ENCODE assay signal across 7 mouse cellular contexts in the genomic region with DNA sequence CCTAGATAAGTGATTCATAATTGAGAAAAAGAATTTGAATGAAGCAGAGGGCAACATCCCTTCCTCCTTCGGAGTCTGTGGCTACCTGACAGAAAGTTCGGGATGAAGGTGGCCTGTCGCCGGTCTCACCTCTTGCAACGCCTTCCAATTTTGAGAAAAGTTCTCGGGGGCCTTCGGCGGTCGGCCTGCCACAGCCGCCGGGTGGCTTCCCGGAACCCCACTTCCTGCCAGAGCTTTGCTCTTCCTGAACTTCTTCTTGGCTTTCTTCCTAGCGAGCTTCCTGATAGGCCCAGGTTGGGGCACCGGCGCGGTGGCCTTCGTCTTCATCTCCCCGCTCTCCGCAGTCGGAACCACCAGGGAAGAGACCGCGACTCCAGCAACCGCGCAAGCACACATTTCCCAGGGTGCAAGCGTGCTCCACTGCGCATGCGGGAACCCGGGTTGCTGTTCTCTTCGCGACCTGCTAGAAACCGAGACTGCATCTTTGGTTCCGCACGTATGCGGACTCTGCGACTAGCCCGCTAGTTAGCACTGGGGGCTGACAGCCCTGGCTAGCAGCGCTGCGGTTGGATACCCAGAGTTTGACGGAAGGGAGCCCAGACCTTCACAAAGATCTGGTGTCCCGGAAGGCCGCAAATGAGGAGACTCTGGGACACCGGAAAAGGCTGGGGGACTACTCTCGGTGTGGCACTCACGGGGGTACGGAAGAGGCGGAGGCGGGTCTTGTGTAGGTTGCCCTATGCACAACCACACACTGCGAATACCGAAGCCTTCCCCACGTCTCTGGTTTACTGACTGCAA. TPM values are rescaled to one million over a fixed set of nuclear protein-coding genes. Genes with fewer than 3 reads are reported as not detected.
DNase-seq lines count a peak whose midpoint lies in the region; ATAC-seq and TF ChIP-seq lines count a peak whose summit lies in the region.

Gene Rexo4 (minus strand): TSS at position 464 of the 801 bp plus-strand sequence.

- no peaks in the 10 kb centered on the region for H3K9me3 ChIP-seq in embryonic facial prominence, embryonic 12.5 days
- peaks cover 5% of the 10 kb centered on the region; the same call in 1 of the 2 replicates for H3K9me3 ChIP-seq in limb, embryonic 12.5 days
- H3K9me3 ChIP-seq in midbrain, embryonic 15.5 days, result no peaks in the 10 kb centered on the region

- peak within 1 kb of the TSS; percentile 82 for H3K4me2 ChIP-seq in embryonic facial prominence, embryonic 12.5 days (replicated peaks)
- H3K4me2 ChIP-seq in limb, embryonic 12.5 days, result peak within 1 kb of the TSS; percentile 73
- H3K4me2 ChIP-seq in midbrain, embryonic 15.5 days, result peak within 1 kb of the TSS; percentile 68

- H3K9ac ChIP-seq in embryonic facial prominence, embryonic 12.5 days, result peak within 1 kb of the TSS; percentile 79
- peak within 1 kb of the TSS; percentile 85 for H3K9ac ChIP-seq in limb, embryonic 12.5 days (replicated peaks)
- peak within 1 kb of the TSS; percentile 92 for H3K9ac ChIP-seq in midbrain, embryonic 15.5 days

- peak within 1 kb of the TSS; percentile 80 for H3K4me3 ChIP-seq in embryonic facial prominence, embryonic 12.5 days
- H3K4me3 ChIP-seq in kidney, adult 2 months (ENCODE audit: insufficient read depth, low read depth, low read length), result peak within 1 kb of the TSS; percentile 82
- peak within 1 kb of the TSS; percentile 70 for H3K4me3 ChIP-seq in limb, embryonic 12.5 days (replicated peaks)
- H3K4me3 ChIP-seq in midbrain, embryonic 15.5 days, result peak within 1 kb of the TSS; percentile 90
- peak within 1 kb of the TSS; percentile 81 for H3K4me3 ChIP-seq in spleen, adult 2 months (ENCODE audit: extremely low read depth, insufficient read depth, insufficient read length)

- H3K27me3 ChIP-seq in embryonic facial prominence, embryonic 12.5 days, result no peaks in the 10 kb centered on the region
- no peaks in the 10 kb centered on the region for H3K27me3 ChIP-seq in kidney, adult 2 months (replicated peaks; ENCODE audit: control insufficient read depth, insufficient read depth, low read length)
- H3K27me3 ChIP-seq in limb, embryonic 12.5 days, result no peaks in the 10 kb centered on the region
- no peaks in the 10 kb centered on the region for H3K27me3 ChIP-seq in midbrain, embryonic 15.5 days (replicated peaks)
- H3K27me3 ChIP-seq in spleen, adult 2 months (ENCODE audit: control insufficient read depth, insufficient read depth, low read length), result no peaks in the 10 kb centered on the region

- peak within 1 kb of the TSS; percentile 97 for H3K27ac ChIP-seq in embryonic facial prominence, embryonic 12.5 days
- H3K27ac ChIP-seq in kidney, adult 2 months (ENCODE audit: insufficient read depth, low read depth, low read length), result peak within 1 kb of the TSS; percentile 99
- peak within 1 kb of the TSS; percentile 98 for H3K27ac ChIP-seq in limb, embryonic 12.5 days
- peak within 1 kb of the TSS; percentile 99 for H3K27ac ChIP-seq in midbrain, embryonic 15.5 days
- peak within 1 kb of the TSS; percentile 95 for H3K27ac ChIP-seq in spleen, adult 2 months (ENCODE audit: insufficient read depth, low read length)

- peaks cover 19% of the 10 kb centered on the region for H3K4me1 ChIP-seq in embryonic facial prominence, embryonic 12.5 days
- peaks cover 8% of the 10 kb centered on the region; the same call in 1 of the 2 replicates for H3K4me1 ChIP-seq in kidney, adult 2 months (ENCODE audit: control insufficient read depth, insufficient read depth, low read length)
- peaks cover 20% of the 10 kb centered on the region for H3K4me1 ChIP-seq in limb, embryonic 12.5 days (replicated peaks)
- peaks cover 38% of the 10 kb centered on the region for H3K4me1 ChIP-seq in midbrain, embryonic 15.5 days
- peaks cover 8% of the 10 kb centered on the region; the same call in 1 of the 2 replicates for H3K4me1 ChIP-seq in spleen, adult 2 months (ENCODE audit: control insufficient read depth, insufficient read depth, insufficient read length)

- peaks cover 29% of the 10 kb centered on the region for H3K36me3 ChIP-seq in embryonic facial prominence, embryonic 12.5 days
- H3K36me3 ChIP-seq in kidney, adult 2 months (ENCODE audit: control insufficient read depth, insufficient read depth, low read length), result no peaks in the 10 kb centered on the region
- H3K36me3 ChIP-seq in limb, embryonic 12.5 days, result peaks cover 32% of the 10 kb centered on the region
- H3K36me3 ChIP-seq in midbrain, embryonic 15.5 days (replicated peaks), result peaks cover 5% of the 10 kb centered on the region
- H3K36me3 ChIP-seq in spleen, adult 2 months (ENCODE audit: control insufficient read depth, insufficient read depth, low read length), result peaks cover 8% of the 10 kb centered on the region

- peak; percentile 72 for TF ChIP-seq POLR2A in kidney, adult 2 months (IDR thresholded peaks at IDR 0.05; ENCODE audit: low read depth, low read length)
- TF ChIP-seq POLR2A in spleen, adult 2 months (IDR thresholded peaks at IDR 0.05; ENCODE audit: low read depth, low read length), result peak; percentile 56; the same call in 1 of the 2 replicates

- ATAC-seq in embryonic facial prominence, embryonic 12.5 days (ENCODE audit: insufficient number of reproducible peaks, insufficient read depth, low FRiP score, low TSS enrichment), result peak; percentile 94
- ATAC-seq in limb, embryonic 12.5 days (ENCODE audit: insufficient number of reproducible peaks, insufficient read depth, low FRiP score, low TSS enrichment, low read depth), result peak; percentile 93
- ATAC-seq in midbrain, embryonic 15.5 days (replicated peaks), result peak; percentile 98

- WGBS in embryonic facial prominence, embryonic 12.5 days, result under 1% methylated on average over 50 of the region's 50 CpGs
- WGBS in kidney, adult 2 months, result under 1% methylated on average over 50 of the region's 50 CpGs
- under 1% methylated on average over 50 of the region's 50 CpGs for WGBS in limb, embryonic 12.5 days
- under 1% methylated on average over 50 of the region's 50 CpGs for WGBS in midbrain, embryonic 15.5 days
- WGBS in spleen, adult 2 months, result under 1% methylated on average over 50 of the region's 50 CpGs

- no peak for TF ChIP-seq CTCF in kidney, adult 2 months (conservative IDR thresholded peaks at IDR 0.05; ENCODE audit: insufficient read depth, insufficient read length, low read depth, low read length)
- TF ChIP-seq CTCF in spleen, adult 2 months (IDR thresholded peaks at IDR 0.05; ENCODE audit: extremely low read depth, insufficient read depth, insufficient read length, insufficient replicate concordance), result no peak

- peak; percentile 94 for DNase-seq in adrenal gland, postnatal 25 days
- peak; percentile 94 to 96 for DNase-seq in heart, adult 18-20 months
- DNase-seq in kidney, adult 2 months, result peak; percentile 96
- DNase-seq in spleen, adult 2 months (ENCODE audit: low read depth in 1 of 2, low spot score in 2 of 2), result peak; percentile 85 to 92

RNA-seq across cellular contexts. Expression of gene Rexo4, which starts in this region (rescaled TPM):
- total RNA-seq in adrenal gland, postnatal 25 days (2021), result 40.5 and 51.1 TPM in 2 replicates
- 51.4 and 53.5 TPM in 2 replicates for polyA plus RNA-seq in embryonic facial prominence, embryonic 12.5 days (2016; fragmentation: Nextera tagmentation; extraction: Ambion mirVana)
- 10 to 100 TPM; 11.1 to 12.1 TPM for total RNA-seq in heart, adult 18-20 months (2021)
- 16.0 and 19.2 TPM in 2 replicates for polyA plus RNA-seq in kidney, adult 2 months (2012; rRNA removed)
- 54.0 and 54.7 TPM in 2 replicates for polyA plus RNA-seq in limb, embryonic 12.5 days (2016; fragmentation: Nextera tagmentation; extraction: Ambion mirVana)
- polyA plus RNA-seq in midbrain, embryonic 15.5 days (2015; fragmentation: Nextera tagmentation; extraction: Ambion mirVana), result 36.8 and 38.8 TPM in 2 replicates
- 19.3 and 22.8 TPM in 2 replicates for polyA plus RNA-seq in spleen, adult 2 months (2012; rRNA removed)

Comparison
In these comparisons a context has a peak if more than half of its experiments do, and no peak if none do; other contexts are left out.
1. Peak in every context shown above with its lines: DNase-seq, ATAC-seq, H3K4me3 ChIP-seq and H3K27ac ChIP-seq.